Mouse (Mus musculus) ES-Bruce4 (cell line): ENCODE measurements around the gene Scube3. TPM values are rescaled to one million over a fixed set of nuclear protein-coding genes. Genes with fewer than 3 reads are reported as not detected.

Source experiments
- H3K27ac ChIP-seq: 2 replicates; pipeline ENCODE4 v1.5.1; 2012; ENCODE audit warnings: low read length, inconsistent platforms; ENCODE audit not compliant: insufficient read depth
- H3K27me3 ChIP-seq: 2 replicates; pipeline ENCODE4 v1.6.1; 2012; ENCODE audit warnings: mild to moderate bottlenecking, low read length, inconsistent platforms; ENCODE audit not compliant: control insufficient read depth, poor library complexity, insufficient read depth, severe bottlenecking
- H3K36me3 ChIP-seq: 2 replicates; pipeline ENCODE4 v1.6.1; 2012; ENCODE audit warnings: inconsistent platforms, mild to moderate bottlenecking, low read length, moderate library complexity; ENCODE audit not compliant: control insufficient read depth, poor library complexity, insufficient read depth, severe bottlenecking
- H3K4me1 ChIP-seq: one replicate; pipeline ENCODE4 v1.8.1; 2011; ENCODE audit warnings: low read length; ENCODE audit not compliant: control insufficient read depth, insufficient read depth
- H3K4me3 ChIP-seq: 2 replicates; pipeline ENCODE4 v1.5.1; 2011; ENCODE audit warnings: low read depth, mild to moderate bottlenecking, low read length
- H3K9ac ChIP-seq: 2 replicates; pipeline ENCODE4 v1.6.1; 2012; ENCODE audit warnings: low read depth, mild to moderate bottlenecking, inconsistent platforms; ENCODE audit not compliant: poor library complexity, severe bottlenecking
- H3K9me3 ChIP-seq: replicated peaks from 2 replicates; pipeline ENCODE4 v1.6.1; 2012; ENCODE audit warnings: mild to moderate bottlenecking, low read length, inconsistent platforms; ENCODE audit not compliant: control insufficient read depth, poor library complexity, insufficient read depth, severe bottlenecking
- CTCF ChIP-seq: IDR thresholded peaks from one replicate; pipeline ENCODE4 v1.8.1; 2011; ENCODE audit warnings: low read depth, low read length
- EP300 ChIP-seq: IDR thresholded peaks from 2 replicates; pipeline ENCODE4 v1.6.1; 2011; ENCODE audit warnings: low read depth, low read length; ENCODE audit not compliant: insufficient read depth
- POLR2A ChIP-seq: IDR thresholded peaks from one replicate; pipeline ENCODE4 v1.8.1; 2011; ENCODE audit warnings: low read length; ENCODE audit not compliant: insufficient read depth
- polyA plus RNA-seq: library from polyadenylated mRNA; stranded (reverse); fragments of >200 nt; gene quantifications from 2 replicates; pipeline ENCODE4 v1.2.4, GENCODE M21; 2011; ENCODE audit warnings: low read depth; ENCODE audit not compliant: missing spikeins, insufficient read depth, insufficient read length

Scube3 gene
- polyA plus RNA-seq, 1 experiment = 18.0 TPM

DNA sequence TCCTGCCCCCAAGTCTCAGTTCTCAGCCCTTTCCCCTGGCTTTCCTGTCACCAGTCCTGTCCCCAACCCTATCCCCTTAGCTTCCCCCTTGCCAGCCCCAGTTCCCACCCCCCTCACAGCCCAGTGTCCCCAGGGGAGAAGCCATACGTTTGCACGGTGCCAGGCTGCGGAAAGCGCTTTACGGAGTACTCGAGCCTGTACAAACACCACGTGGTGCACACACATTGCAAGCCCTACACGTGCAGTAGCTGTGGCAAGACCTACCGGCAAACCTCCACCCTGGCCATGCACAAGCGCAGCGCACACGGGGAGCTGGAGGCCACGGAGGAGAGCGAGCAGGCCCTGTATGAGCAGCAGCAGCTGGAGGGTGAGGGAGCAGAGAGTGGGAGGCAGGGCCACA lies 60.0 kb downstream of the Scube3 start:
- Histone ChIP-seq H3K9me3 (no peaks in the 10 kb centered on the region), H3K4me3 (no peak overlapping the region), H3K4me1 (no peaks in the 10 kb centered on the region), H3K36me3 (no peaks in the 10 kb centered on the region), H3K27ac (no peak overlapping the region), H3K9ac (no peak overlapping the region), H3K27me3 (no peaks in the 10 kb centered on the region)
- no peak for TF ChIP-seq POLR2A
- no peak for TF ChIP-seq CTCF
- no peak for TF ChIP-seq EP300

DNA sequence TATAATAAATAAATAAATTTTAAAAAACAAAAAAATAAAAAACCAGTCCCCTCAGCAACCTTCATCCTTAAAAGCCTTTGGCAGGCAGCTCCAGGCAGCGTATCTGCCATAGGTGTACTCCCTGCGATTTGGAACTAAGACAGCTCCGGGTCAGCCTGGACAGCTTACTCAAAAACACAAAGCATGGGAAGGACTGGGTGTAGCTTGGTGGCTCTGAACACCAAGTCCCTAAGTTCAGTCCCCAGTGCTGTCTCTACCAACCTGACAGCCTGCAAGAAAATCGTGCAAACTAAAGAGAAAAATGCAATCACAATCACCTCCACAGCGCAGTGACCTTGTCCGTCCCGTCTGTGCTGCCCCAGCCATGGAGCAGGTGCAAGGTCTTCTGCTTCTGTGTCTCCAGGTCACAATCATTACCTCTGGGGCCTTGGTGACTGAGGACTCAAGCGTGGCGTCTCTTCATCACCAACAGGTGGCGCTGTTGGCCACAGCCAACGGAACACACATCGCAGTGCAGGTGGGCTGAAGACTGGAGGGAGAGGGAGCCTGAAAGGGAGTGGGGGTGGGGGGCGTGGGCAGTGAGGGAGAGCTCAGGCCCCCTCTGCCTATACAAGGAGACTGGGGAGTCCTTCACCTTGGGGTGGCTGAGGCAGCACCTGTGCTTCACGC lies 62.2 kb downstream of the Scube3 start:
- Histone ChIP-seq H3K4me3 (no peak overlapping the region), H3K27me3 (no peaks in the 10 kb centered on the region), H3K4me1 (no peaks in the 10 kb centered on the region), H3K36me3 (no peaks in the 10 kb centered on the region), H3K9me3 (no peaks in the 10 kb centered on the region), H3K9ac (no peak overlapping the region), H3K27ac (no peak overlapping the region)
- TF ChIP-seq POLR2A = no peak
- TF ChIP-seq CTCF = peak; percentile 97
- TF ChIP-seq EP300 = 0 out of 2 replicates have a peak, but pooled peaks have one; percentile 29

DNA sequence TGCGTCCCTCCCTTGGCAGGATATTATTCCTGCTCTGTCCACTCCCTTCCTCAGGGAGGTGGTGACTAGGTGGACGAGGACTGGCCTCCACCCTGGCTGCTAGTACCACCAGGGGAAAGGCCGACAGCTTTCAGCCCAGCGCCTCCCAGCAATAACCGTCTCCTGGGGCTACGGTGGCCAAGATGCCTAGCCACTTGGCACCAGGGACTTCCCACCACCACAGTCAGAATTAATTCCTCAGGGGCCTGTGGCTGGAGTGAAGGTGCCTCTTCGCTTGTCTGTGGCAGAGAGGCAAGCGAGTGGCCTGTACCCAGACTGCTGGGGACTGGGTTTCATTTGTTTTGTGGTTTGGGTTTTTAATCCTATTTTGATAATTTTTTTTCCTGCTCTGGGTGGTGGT lies 63.5 kb downstream of the Scube3 start:
- Histone ChIP-seq H3K4me1 (no peaks in the 10 kb centered on the region), H3K27me3 (no peaks in the 10 kb centered on the region), H3K36me3 (no peaks in the 10 kb centered on the region), H3K9ac (no peak overlapping the region), H3K27ac (no peak overlapping the region), H3K4me3 (no peak overlapping the region), H3K9me3 (no peaks in the 10 kb centered on the region)
- TF ChIP-seq POLR2A (no peak), CTCF (no peak), EP300 (no peak)

DNA sequence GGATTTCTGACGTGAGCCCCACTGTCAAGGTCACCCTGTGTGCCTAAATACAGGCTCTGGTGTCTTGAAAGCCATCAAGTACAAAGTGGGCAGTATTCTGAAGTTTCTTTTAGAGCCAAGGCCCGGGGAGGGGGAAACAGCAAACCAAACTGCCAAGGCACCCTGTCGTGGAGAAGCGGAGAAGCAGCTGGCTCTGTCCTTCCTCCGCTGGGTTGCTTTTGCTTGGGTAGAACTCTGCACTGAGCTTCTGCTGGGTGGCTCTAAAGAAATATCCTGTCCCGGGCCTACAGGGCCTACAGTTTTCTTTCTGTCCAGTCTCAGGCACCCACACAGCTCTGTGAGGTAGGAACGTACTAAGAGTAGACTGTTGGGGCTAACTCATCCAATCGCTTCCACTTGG lies 65.2 kb downstream of the Scube3 start:
- Histone ChIP-seq H3K9ac (peak overlapping the region; percentile 73), H3K36me3 (no peaks in the 10 kb centered on the region), H3K9me3 (no peaks in the 10 kb centered on the region), H3K4me3 (peak overlapping the region; percentile 19; the same call in 1 of the 2 replicates), H3K4me1 (no peaks in the 10 kb centered on the region), H3K27ac (peak overlapping the region; percentile 52), H3K27me3 (no peaks in the 10 kb centered on the region)
- no peak for TF ChIP-seq POLR2A
- no peak for TF ChIP-seq CTCF
- no peak for TF ChIP-seq EP300

DNA sequence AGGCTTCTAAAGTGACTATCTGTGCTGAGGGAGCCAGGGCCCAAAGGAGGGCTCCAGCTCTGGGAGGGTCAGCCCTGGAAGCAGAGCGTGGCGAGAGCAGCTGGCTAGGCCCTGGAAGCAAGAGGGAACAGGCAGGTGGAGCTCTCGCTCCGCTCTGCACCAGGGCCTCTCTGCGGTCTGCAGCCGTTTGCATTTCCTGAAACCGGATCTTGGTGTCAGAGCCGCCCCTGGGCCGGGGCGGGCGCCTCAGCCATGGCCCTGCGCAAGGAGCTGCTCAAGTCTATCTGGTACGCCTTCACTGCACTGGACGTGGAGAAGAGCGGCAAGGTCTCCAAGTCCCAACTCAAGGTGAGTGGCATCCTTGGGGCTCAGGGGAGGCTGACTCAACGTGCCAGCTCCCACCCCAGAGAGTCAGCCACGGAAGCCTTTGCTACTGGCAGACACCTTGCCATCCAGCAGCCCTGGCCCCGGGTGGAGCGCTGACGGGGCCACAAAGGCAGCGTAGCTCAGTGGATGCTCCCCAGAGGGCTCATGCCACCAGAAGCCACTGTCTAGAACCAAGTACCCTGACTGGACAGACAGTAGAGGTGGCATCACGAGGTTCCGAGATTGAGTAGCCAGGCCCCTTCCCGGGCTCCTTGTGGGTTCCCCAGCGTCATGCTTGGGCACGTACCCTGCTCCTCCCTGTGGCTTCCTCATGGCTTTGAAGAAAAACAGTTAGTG lies 65.8 kb downstream of the Scube3 start, which contains the start of gene Def6:
Gene Def6 (plus strand): TSS at position 188 of the 723 bp plus-strand sequence.
- peak within 1 kb of the TSS; percentile 52 for H3K27ac ChIP-seq
- H3K27me3 ChIP-seq = no peaks in the 10 kb centered on the region
- H3K4me3 ChIP-seq = peak within 1 kb of the TSS; percentile 73
- TF ChIP-seq EP300 (peak; percentile 72; the same call in 1 of the 2 replicates), CTCF (peak; percentile 71), POLR2A (peak; percentile 77)
- H3K9me3 ChIP-seq = no peaks in the 10 kb centered on the region
- peaks cover 3% of the 10 kb centered on the region for H3K4me1 ChIP-seq
- peak within 1 kb of the TSS; percentile 73 for H3K9ac ChIP-seq
- H3K36me3 ChIP-seq = no peaks in the 10 kb centered on the region

DNA sequence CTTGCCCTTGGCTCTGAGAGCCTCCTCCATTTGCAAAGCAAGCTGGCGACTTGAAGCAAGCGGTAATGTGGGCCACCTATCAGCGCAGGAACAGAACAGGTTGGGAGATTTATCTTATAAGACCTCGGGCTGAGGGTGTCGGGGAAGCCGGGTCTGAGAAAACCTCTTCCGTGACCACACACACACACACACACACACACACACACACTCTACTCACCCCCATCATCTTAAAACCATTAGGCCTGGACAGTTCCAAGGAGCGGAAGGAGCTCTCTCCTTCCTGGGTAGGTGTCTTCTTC lies 66.3 kb downstream of the Scube3 start:
- no peaks in the 10 kb centered on the region for H3K27me3 ChIP-seq
- peak overlapping the region; percentile 73 for H3K9ac ChIP-seq
- H3K4me1 ChIP-seq = peaks cover 3% of the 10 kb centered on the region
- H3K4me3 ChIP-seq = peak overlapping the region; percentile 73
- no peak for TF ChIP-seq CTCF
- TF ChIP-seq EP300 = no peak
- TF ChIP-seq POLR2A = no peak
- H3K9me3 ChIP-seq = no peaks in the 10 kb centered on the region
- H3K27ac ChIP-seq = peak overlapping the region; percentile 7
- H3K36me3 ChIP-seq = no peaks in the 10 kb centered on the region
